Mouse (Mus musculus) mesoderm, embryonic 11.5 days (tissue): ENCODE results near the gene Fbln2.
A peak's percentile ranks its signal among the peaks of the same experiment; 100 is the strongest.

Source experiments
- DNase-seq: peaks from one replicate; pipeline ENCODE4 v3.0.0-alpha.2; 2012; ENCODE audit warnings: low read depth, low spot score

Gene Fbln2

GRCm38 (mm10) chr6:91228980-91229379 is 16.7 kb downstream of the Fbln2 start:
- DNase-seq, result no peak

- no peak for DNase-seq
Observed at GRCm38 (mm10) chr6:91231000-91231399, 18.7 kb downstream of the Fbln2 start.

- DNase-seq, result no peak
Observed at GRCm38 (mm10) chr6:91231523-91231922, 19.3 kb downstream of the Fbln2 start.

- DNase-seq, result no peak
Observed at GRCm38 (mm10) chr6:91233011-91233410, 20.8 kb downstream of the Fbln2 start.

- DNase-seq, result no peak
Observed at GRCm38 (mm10) chr6:91233424-91234015, 21.3 kb downstream of the Fbln2 start.

- no peak for DNase-seq
Observed at GRCm38 (mm10) chr6:91236006-91236405, 23.8 kb downstream of the Fbln2 start.

GRCm38 (mm10) chr6:91236429-91236828 is 24.2 kb downstream of the Fbln2 start:
- DNase-seq, result peak; percentile 78

GRCm38 (mm10) chr6:91237273-91237672 is 25.0 kb downstream of the Fbln2 start:
- DNase-seq, result no peak

- no peak for DNase-seq
Observed at GRCm38 (mm10) chr6:91240537-91240936, 28.3 kb downstream of the Fbln2 start.

GRCm38 (mm10) chr6:91240964-91241363 is 28.7 kb downstream of the Fbln2 start:
- DNase-seq, result no peak

GRCm38 (mm10) chr6:91243395-91243794 is 31.1 kb downstream of the Fbln2 start:
- no peak for DNase-seq

- DNase-seq, result peak; percentile 35
Observed at GRCm38 (mm10) chr6:91244331-91244730, 32.1 kb downstream of the Fbln2 start.

- peak; percentile 48 for DNase-seq
Observed at GRCm38 (mm10) chr6:91245331-91245730, 33.1 kb downstream of the Fbln2 start.

GRCm38 (mm10) chr6:91247343-91247742 is 35.1 kb downstream of the Fbln2 start:
- no peak for DNase-seq

GRCm38 (mm10) chr6:91248627-91249026 is 36.4 kb downstream of the Fbln2 start:
- no peak for DNase-seq

GRCm38 (mm10) chr6:91249797-91250196 is 37.5 kb downstream of the Fbln2 start:
- peak; percentile 43 for DNase-seq

- no peak for DNase-seq
Observed at GRCm38 (mm10) chr6:91259440-91260120, 47.3 kb downstream of the Fbln2 start.

GRCm38 (mm10) chr6:91260347-91260986 is 48.2 kb downstream of the Fbln2 start:
- DNase-seq, result no peak

GRCm38 (mm10) chr6:91260987-91261367 is 48.7 kb downstream of the Fbln2 start:
- DNase-seq, result peak; percentile 52

- DNase-seq, result no peak
Observed at GRCm38 (mm10) chr6:91265616-91266015, 53.4 kb downstream of the Fbln2 start.

- DNase-seq, result no peak
Observed at GRCm38 (mm10) chr6:91266647-91267046, 54.4 kb downstream of the Fbln2 start.

- DNase-seq, result no peak
Observed at GRCm38 (mm10) chr6:91268318-91268717, 56.1 kb downstream of the Fbln2 start.

- DNase-seq, result peak; percentile 83
Observed at GRCm38 (mm10) chr6:91277549-91277948, 65.3 kb downstream of the Fbln2 start.
